Mouse (Mus musculus): ENCODE measurements around the gene Phldb2.

DNA sequence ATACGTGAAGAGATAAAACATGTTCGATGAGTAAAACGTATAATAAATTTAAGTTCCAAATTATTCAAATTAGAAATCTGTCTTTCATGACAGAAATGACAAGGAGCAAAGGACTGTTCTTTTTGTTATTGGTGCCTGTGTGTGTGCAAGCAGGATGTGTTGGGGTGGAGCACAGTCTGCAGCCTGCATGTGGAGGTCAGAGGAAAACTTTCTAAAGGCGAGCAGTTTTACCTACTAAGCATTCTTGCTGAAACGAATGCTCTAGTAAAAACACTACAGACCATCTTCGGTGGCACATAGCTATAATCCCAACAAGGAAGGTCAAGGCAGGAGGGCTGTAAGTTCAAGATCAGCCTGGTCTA lies 120.7 kb downstream of the Phldb2 start:
- TF ChIP-seq CTCF (IDR thresholded peaks at IDR 0.05; ENCODE audit: low read depth) (no peak), EP300 (IDR thresholded peaks at IDR 0.05; ENCODE audit: low read depth) (no peak)

Measured in liver, postnatal 0 days (tissue).